Mouse (Mus musculus): Measurements from ENCODE around the gene Rab36. TPM values are rescaled to one million over a fixed set of nuclear protein-coding genes. Genes with fewer than 3 reads are reported as not detected.
A peak's percentile ranks its signal among the peaks of the same experiment; 100 is the strongest.

Gene Rab36
- polyA plus RNA-seq, 1 experiment, result 26.3 TPM

- no peak for DNase-seq (ENCODE audit: low read depth)
- TF ChIP-seq POLR2A (IDR thresholded peaks at IDR 0.05; ENCODE audit: borderline replicate concordance, extremely low read depth, insufficient read depth, insufficient read length, poor library complexity, severe bottlenecking), result no peak
Observed at GRCm38 (mm10) chr10:75078174-75079128, 41.6 kb downstream of the Rab36 start.

- DNase-seq (ENCODE audit: low read depth), result no peak
- TF ChIP-seq CTCF (IDR thresholded peaks at IDR 0.05; ENCODE audit: borderline replicate concordance, extremely low read depth, insufficient read depth, insufficient read length) (no peak), POLR2A (IDR thresholded peaks at IDR 0.05; ENCODE audit: borderline replicate concordance, extremely low read depth, insufficient read depth, insufficient read length, poor library complexity, severe bottlenecking) (no peak)
Observed at GRCm38 (mm10) chr10:75085330-75085729, 48.5 kb downstream of the Rab36 start.

GRCm38 (mm10) chr10:75088471-75088870 is 51.6 kb downstream of the Rab36 start:
- no peak for DNase-seq (ENCODE audit: low read depth)
- TF ChIP-seq CTCF (IDR thresholded peaks at IDR 0.05; ENCODE audit: borderline replicate concordance, extremely low read depth, insufficient read depth, insufficient read length), result no peak
- no peak for TF ChIP-seq POLR2A (IDR thresholded peaks at IDR 0.05; ENCODE audit: borderline replicate concordance, extremely low read depth, insufficient read depth, insufficient read length, poor library complexity, severe bottlenecking)

GRCm38 (mm10) chr10:75091478-75092152 is 54.8 kb downstream of the Rab36 start:
- TF ChIP-seq CTCF (IDR thresholded peaks at IDR 0.05; ENCODE audit: borderline replicate concordance, extremely low read depth, insufficient read depth, insufficient read length), result no peak
- no peak for TF ChIP-seq POLR2A (IDR thresholded peaks at IDR 0.05; ENCODE audit: borderline replicate concordance, extremely low read depth, insufficient read depth, insufficient read length, poor library complexity, severe bottlenecking)
- peak; percentile 82 for DNase-seq (ENCODE audit: low read depth)

- no peak for TF ChIP-seq POLR2A (IDR thresholded peaks at IDR 0.05; ENCODE audit: borderline replicate concordance, extremely low read depth, insufficient read depth, insufficient read length, poor library complexity, severe bottlenecking)
- TF ChIP-seq CTCF (IDR thresholded peaks at IDR 0.05; ENCODE audit: borderline replicate concordance, extremely low read depth, insufficient read depth, insufficient read length), result no peak
- peak; percentile 53 for DNase-seq (ENCODE audit: low read depth)
Observed at GRCm38 (mm10) chr10:75093252-75093987, 56.6 kb downstream of the Rab36 start.

- TF ChIP-seq CTCF (IDR thresholded peaks at IDR 0.05; ENCODE audit: borderline replicate concordance, extremely low read depth, insufficient read depth, insufficient read length) (no peak), POLR2A (IDR thresholded peaks at IDR 0.05; ENCODE audit: borderline replicate concordance, extremely low read depth, insufficient read depth, insufficient read length, poor library complexity, severe bottlenecking) (no peak)
- no peak for DNase-seq (ENCODE audit: low read depth)
Observed at GRCm38 (mm10) chr10:75094338-75094737, 57.5 kb downstream of the Rab36 start.

- no peak for DNase-seq (ENCODE audit: low read depth)
- TF ChIP-seq POLR2A (IDR thresholded peaks at IDR 0.05; ENCODE audit: borderline replicate concordance, extremely low read depth, insufficient read depth, insufficient read length, poor library complexity, severe bottlenecking) (no peak), CTCF (IDR thresholded peaks at IDR 0.05; ENCODE audit: borderline replicate concordance, extremely low read depth, insufficient read depth, insufficient read length) (no peak)
Observed at GRCm38 (mm10) chr10:75095216-75095615, 58.4 kb downstream of the Rab36 start.

- peak; percentile 67 for DNase-seq (ENCODE audit: low read depth)
- no peak for TF ChIP-seq CTCF (IDR thresholded peaks at IDR 0.05; ENCODE audit: borderline replicate concordance, extremely low read depth, insufficient read depth, insufficient read length)
- TF ChIP-seq POLR2A (IDR thresholded peaks at IDR 0.05; ENCODE audit: borderline replicate concordance, extremely low read depth, insufficient read depth, insufficient read length, poor library complexity, severe bottlenecking), result no peak
Observed at GRCm38 (mm10) chr10:75098446-75099183, 61.8 kb downstream of the Rab36 start.

- peak; percentile 62 for DNase-seq (ENCODE audit: low read depth)
- TF ChIP-seq POLR2A (IDR thresholded peaks at IDR 0.05; ENCODE audit: borderline replicate concordance, extremely low read depth, insufficient read depth, insufficient read length, poor library complexity, severe bottlenecking), result no peak
- TF ChIP-seq CTCF (IDR thresholded peaks at IDR 0.05; ENCODE audit: borderline replicate concordance, extremely low read depth, insufficient read depth, insufficient read length), result no peak
Observed at GRCm38 (mm10) chr10:75100298-75100697, 63.4 kb downstream of the Rab36 start.

- TF ChIP-seq CTCF (IDR thresholded peaks at IDR 0.05; ENCODE audit: borderline replicate concordance, extremely low read depth, insufficient read depth, insufficient read length) (no peak), POLR2A (IDR thresholded peaks at IDR 0.05; ENCODE audit: borderline replicate concordance, extremely low read depth, insufficient read depth, insufficient read length, poor library complexity, severe bottlenecking) (no peak)
- no peak for DNase-seq (ENCODE audit: low read depth)
Observed at GRCm38 (mm10) chr10:75103502-75103901, 66.6 kb downstream of the Rab36 start.

Other genes with a start within 250 kb of the Rab36 start
- 41.6 and 66.1 TPM in 2 replicates for gene Gnaz, start 69.9 kb upstream of the Rab36 start, polyA plus RNA-seq (2012; rRNA removed)
- gene Rsph14, start 4.5 kb upstream of the Rab36 start, polyA plus RNA-seq (2012; rRNA removed), result 0.42 and 0.53 TPM in 2 replicates
- gene Bcr, start 23.5 kb downstream of the Rab36 start, polyA plus RNA-seq (2012; rRNA removed), result 57.8 and 83.3 TPM in 2 replicates
- gene Specc1l, start 175.0 kb downstream of the Rab36 start, polyA plus RNA-seq (2012; rRNA removed), result 28.4 and 42.0 TPM in 2 replicates